Mouse (Mus musculus): ENCODE results near the gene Pax7. TPM values are rescaled to one million over a fixed set of nuclear protein-coding genes. Genes with fewer than 3 reads are reported as not detected.

Gene Pax7
- total RNA-seq, 2 experiments from 2014 or later = 1.8 to 1.9 TPM

DNA sequence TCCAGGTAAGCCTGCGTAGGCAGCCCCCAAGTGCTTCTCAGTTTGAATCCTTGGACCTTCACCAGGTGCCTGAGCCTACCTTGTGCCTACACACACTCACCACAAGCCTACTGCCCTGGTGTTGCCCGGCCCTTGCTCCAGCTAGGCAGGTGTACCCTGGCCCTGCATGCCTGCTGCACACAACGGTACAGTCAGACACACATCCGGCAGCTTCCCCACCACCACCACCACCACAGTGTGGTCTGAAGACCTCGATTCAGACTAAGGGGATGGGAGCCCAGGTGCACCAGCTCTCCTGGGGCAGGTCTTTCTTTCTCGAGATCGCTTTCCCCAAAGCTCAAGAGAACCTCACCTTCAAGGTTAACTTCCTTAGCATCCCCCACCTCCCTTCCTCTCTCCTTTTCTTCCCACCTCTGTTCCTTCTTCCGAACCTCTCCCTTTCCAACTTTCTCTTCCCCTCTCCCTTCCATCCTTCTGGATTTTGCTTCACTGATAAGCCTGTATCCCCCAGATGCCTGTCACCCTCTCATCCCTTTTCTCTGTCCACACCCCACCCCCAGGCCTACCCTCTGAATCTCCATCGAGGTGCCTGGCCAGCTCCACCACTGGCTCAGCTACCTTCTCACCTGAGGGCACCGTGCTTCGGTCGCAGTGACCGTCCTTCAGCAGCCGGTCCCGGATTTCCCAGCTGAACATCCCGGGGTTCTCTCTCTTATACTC is 4.3 kb downstream of the Pax7 start:
- intact Hi-C loops (cut with DNase I) = no loop called here
- no peak for TF ChIP-seq CTCF (IDR thresholded peaks at IDR 0.05)
- peak overlapping the region; percentile 77 for H3K4me3 ChIP-seq
- no peak for DNase-seq
- H3K27ac ChIP-seq = no peak overlapping the region

DNA sequence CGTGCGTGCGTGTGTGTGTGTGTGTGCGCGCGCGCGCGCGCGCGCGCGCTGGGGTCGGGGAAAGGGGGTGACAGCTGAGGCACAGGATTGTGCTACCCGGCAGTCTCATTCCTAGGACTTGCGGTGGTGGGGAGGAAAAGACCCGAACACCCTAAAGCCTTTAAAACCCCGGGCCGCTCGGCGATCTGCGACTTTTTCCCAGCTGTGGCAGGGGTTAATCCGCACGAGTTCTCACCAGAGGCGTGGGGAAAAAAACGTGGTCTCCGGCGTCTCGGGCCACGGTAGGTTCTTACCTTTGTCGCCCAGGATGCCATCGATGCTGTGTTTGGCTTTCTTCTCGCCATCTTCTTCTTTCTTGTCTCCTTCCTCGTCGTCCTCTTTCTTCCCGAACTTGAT is 5.0 kb downstream of the Pax7 start:
- intact Hi-C loops (cut with DNase I) = no loop called here
- no peak for DNase-seq
- TF ChIP-seq CTCF (IDR thresholded peaks at IDR 0.05) = no peak
- Histone ChIP-seq H3K4me3 (peak overlapping the region; percentile 77), H3K27ac (peak overlapping the region; percentile 43; the same call in 1 of the 2 replicates)

DNA sequence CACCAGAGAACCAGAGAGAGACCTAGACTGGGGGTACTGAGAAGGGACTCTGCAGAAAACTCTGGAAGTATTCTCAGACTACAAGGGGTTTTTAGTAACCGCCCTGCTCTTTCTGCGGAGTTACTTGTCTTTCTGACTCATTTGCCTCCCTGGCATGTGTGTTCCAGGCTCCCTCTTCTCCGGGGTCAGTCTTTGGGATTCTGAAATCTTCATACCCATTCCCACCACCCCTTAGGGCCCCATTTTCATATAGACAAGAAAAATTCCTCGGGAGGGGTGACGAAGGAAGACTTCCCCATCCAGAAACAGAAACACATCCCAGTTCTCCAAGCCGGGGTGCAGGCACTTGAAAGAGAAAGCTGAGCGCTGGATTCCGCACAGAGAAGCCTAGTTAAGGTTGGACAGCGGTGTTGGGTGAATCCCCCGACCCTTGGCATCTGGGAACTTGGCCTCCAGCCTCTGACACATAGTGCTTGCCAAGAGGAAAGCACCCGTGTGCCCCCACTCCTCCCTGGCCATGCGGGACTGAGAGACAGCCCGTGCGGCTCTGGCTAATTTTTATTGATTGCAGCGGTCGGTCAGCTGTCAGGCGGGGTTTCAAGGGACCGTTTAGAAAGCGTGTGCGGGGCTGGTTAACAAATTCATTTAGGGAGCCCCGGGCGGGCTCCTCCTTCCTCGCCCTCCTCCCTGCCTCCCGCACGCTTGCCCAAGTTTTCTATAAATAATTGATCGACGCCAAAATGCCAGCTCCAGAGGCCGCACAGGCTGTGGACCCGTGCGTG is 5.6 kb downstream of the Pax7 start:
- intact Hi-C loops (cut with DNase I) = no loop called here
- no peak for TF ChIP-seq CTCF (IDR thresholded peaks at IDR 0.05)
- H3K27ac ChIP-seq = peak overlapping the region; percentile 43
- H3K4me3 ChIP-seq = peak overlapping the region; percentile 77
- DNase-seq = no peak

DNA sequence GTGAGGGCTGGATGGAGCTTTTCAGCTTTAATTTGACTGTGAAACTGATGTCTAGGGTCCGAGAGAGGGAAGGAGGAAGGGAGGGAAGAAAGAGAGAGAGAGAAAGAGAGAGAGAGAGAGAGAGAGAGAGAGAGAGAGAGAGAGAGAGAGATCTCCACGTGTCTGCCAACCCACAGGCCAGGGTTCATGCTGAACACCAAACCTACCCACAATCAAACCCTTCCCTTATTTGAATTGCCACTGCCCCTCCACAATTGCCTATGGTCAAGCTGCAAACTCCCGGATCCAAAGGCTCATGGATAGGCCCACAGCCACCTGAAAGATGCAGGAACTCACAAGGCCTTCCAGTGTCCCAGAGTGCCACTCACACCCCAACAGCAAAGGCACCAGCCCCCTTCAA is 7.1 kb downstream of the Pax7 start:
- no peak for DNase-seq
- peak overlapping the region; percentile 69; the same call in 1 of the 2 replicates for H3K4me3 ChIP-seq
- no peak for TF ChIP-seq CTCF (IDR thresholded peaks at IDR 0.05)
- intact Hi-C loops (cut with DNase I) = no loop called here
- H3K27ac ChIP-seq = no peak overlapping the region

- intact Hi-C loops (cut with DNase I) = no loop called here
- no peak for TF ChIP-seq CTCF (IDR thresholded peaks at IDR 0.05)
- DNase-seq = no peak
- Histone ChIP-seq H3K4me3 (peak overlapping the region; percentile 69), H3K27ac (no peak overlapping the region)
Measured at GRCm38 (mm10) chr4:139825326-139826112, 7.8 kb downstream of the Pax7 start.

GRCm38 (mm10) chr4:139824572-139825325 is 8.6 kb downstream of the Pax7 start:
- H3K27ac ChIP-seq = 0 out of 2 replicates have a peak overlapping the region, but pooled peaks have one; percentile 38
- DNase-seq = no peak
- peak overlapping the region; percentile 69 for H3K4me3 ChIP-seq
- intact Hi-C loops (cut with DNase I) = no loop called here
- no peak for TF ChIP-seq CTCF (IDR thresholded peaks at IDR 0.05)

DNA sequence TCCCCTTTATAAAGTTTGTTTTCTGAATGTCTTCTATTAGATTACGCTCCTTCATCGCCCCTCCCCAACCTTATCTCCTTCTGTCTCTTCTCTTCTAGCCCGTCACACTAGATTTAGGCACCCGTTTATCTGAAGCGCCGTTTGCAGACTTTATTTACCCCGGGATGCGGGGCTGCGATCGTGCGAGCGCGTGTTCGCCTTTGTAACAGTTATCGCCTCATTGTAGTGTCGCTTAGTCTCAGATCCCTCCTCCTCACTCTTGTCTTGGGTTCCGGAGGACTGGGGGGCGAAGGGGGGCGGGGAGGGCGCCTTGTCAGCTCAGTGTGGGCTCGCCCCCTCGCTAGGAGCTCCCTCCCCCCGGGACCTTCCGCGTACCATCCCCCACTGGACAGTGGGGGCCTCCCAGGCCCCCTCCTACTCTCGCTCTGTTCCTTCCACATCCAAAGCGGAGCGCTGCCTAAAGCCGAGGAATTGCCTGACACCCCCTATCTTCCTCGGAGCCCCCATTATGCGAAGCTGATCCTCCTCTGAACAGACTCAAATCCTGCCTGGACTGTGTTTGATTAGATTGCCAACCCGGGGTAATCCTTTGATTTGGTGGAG is 9.4 kb downstream of the Pax7 start:
- DNase-seq = no peak
- Histone ChIP-seq H3K4me3 (peak overlapping the region; percentile 69), H3K27ac (peak overlapping the region; percentile 38; the same call in 1 of the 2 replicates)
- intact Hi-C loops (cut with DNase I) = no loop called here
- TF ChIP-seq CTCF (IDR thresholded peaks at IDR 0.05) = no peak

DNA sequence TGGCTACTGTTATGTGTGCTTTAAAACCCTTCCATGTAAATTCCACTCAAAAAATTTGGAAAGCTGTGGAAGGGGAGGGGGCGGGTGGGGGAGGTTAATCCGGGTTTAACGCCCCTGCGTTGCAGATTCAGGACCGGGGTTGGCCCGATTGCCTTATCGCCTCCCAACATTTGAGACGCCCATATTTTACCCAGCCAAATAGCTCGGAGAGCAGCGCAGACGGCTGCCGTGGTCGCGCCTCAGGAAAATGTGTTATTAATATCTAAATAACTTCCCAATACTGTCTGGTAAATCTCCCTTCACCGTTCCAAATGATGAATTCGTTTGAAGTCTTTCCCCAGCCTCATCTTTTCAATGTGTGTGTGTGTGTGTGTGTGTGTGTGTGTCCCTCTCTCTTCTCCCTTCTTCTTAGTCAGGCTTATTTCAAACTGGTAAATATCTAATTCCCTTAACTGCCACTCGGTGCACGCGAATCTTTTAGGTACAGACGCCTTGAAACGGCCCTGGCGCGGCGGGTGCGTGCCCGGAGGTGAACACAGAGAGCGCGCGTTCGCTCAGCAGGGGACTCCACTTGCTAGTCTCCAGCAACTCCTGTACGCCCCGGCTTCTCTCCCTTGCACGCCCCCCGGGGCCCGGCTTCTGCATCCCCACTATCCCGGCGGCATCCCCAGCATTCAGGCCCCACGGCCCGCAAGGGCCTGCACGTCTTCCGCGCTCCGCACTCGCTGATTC is 10.0 kb downstream of the Pax7 start:
- Histone ChIP-seq H3K4me3 (peak overlapping the region; percentile 69), H3K27ac (peak overlapping the region; percentile 24; the same call in 1 of the 2 replicates)
- peak; percentile 48 for DNase-seq
- intact Hi-C loops (cut with DNase I) = no loop called here
- TF ChIP-seq CTCF (IDR thresholded peaks at IDR 0.05) = no peak

- no peak for TF ChIP-seq CTCF (IDR thresholded peaks at IDR 0.05)
- intact Hi-C loops (cut with DNase I) = no loop called here
- Histone ChIP-seq H3K27ac (peak overlapping the region; percentile 40), H3K4me3 (peak overlapping the region; percentile 69)
- DNase-seq = no peak
Measured at GRCm38 (mm10) chr4:139822214-139823137, 10.9 kb downstream of the Pax7 start.

- peak; percentile 80 for DNase-seq
- no peak for TF ChIP-seq CTCF (IDR thresholded peaks at IDR 0.05)
- H3K4me3 ChIP-seq = peak overlapping the region; percentile 69
- intact Hi-C loops (cut with DNase I) = no loop called here
- H3K27ac ChIP-seq = peak overlapping the region; percentile 40
Measured at GRCm38 (mm10) chr4:139821491-139822160, 11.7 kb downstream of the Pax7 start.
